In the genomic region with DNA sequence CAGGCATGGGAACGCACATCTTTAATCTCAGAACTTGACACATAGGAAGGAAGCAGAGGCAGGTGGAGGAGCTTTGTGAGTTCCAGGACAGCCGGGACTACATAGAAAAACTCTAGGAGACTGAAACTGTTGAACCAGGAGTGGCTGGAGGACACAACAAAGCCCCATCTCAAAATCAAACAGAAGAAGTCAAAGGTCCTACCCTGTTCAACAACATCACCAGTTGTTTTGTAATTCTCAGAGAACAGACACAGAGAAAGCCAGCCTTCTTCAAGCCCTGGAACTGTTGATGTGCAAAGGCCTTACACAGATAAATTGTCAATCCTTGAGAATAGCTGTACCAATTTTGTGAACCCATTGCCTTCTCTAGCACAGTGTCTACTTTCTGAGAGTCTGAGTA, we compare ENCODE assay signal across 25 mouse cellular contexts. TPM values are rescaled to one million over a fixed set of nuclear protein-coding genes. Genes with fewer than 3 reads are reported as not detected.
"Had no signal": no experiment of that assay in that cellular context is flagged by ENCODE, and none has a peak within 500 bp of the region (broad histone marks: within the 10 kb centered on the region; RNA-seq: fewer than 3 reads in every experiment).

No protein-coding gene starts in this region.

- DNase-seq: forebrain, postnatal 0 days; gastrocnemius, postnatal 14 days; gastrocnemius, postnatal 36 days; heart, adult 11 months; heart, adult 2 months; heart, postnatal 14 days; heart, postnatal 36 days; kidney, adult 11 months; kidney, adult 2 months; kidney, adult 9 months; kidney, postnatal 14 days; kidney, postnatal 36 days had no signal

- H3K4me1 ChIP-seq: hindbrain, embryonic 13.5 days; hindbrain, embryonic 15.5 days; kidney, embryonic 15.5 days; limb, embryonic 10.5 days; limb, embryonic 12.5 days had no signal

- H3K27ac ChIP-seq: heart, adult 2 months; heart, embryonic 13.5 days; heart, embryonic 15.5 days; hindbrain, embryonic 13.5 days; hindbrain, embryonic 15.5 days; hindbrain, postnatal 0 days; kidney, embryonic 15.5 days; kidney, postnatal 0 days; left cerebral cortex, adult 2 months; limb, embryonic 10.5 days; limb, embryonic 12.5 days had no signal

- H3K4me3 ChIP-seq: heart, adult 2 months; heart, embryonic 13.5 days; heart, embryonic 15.5 days; hindbrain, embryonic 13.5 days; hindbrain, embryonic 15.5 days; kidney, embryonic 15.5 days; left cerebral cortex, adult 2 months; limb, embryonic 10.5 days; limb, embryonic 12.5 days had no signal

- H3K9ac ChIP-seq: forebrain, postnatal 0 days; heart, embryonic 13.5 days; heart, embryonic 15.5 days; hindbrain, embryonic 13.5 days; hindbrain, embryonic 15.5 days; kidney, embryonic 15.5 days; limb, embryonic 12.5 days had no signal

- H3K9me3 ChIP-seq: heart, embryonic 13.5 days; heart, embryonic 15.5 days; hindbrain, embryonic 13.5 days; hindbrain, embryonic 15.5 days; kidney, embryonic 15.5 days; limb, embryonic 10.5 days; limb, embryonic 12.5 days had no signal

- ATAC-seq: forebrain, postnatal 0 days; hindbrain, postnatal 0 days; intestine, embryonic 16.5 days had no signal

- H3K27me3 ChIP-seq: heart, embryonic 13.5 days; heart, embryonic 15.5 days; hindbrain, embryonic 13.5 days; hindbrain, embryonic 15.5 days; kidney, embryonic 15.5 days; limb, embryonic 12.5 days had no signal

- H3K36me3 ChIP-seq: heart, embryonic 15.5 days; hindbrain, embryonic 13.5 days; hindbrain, embryonic 15.5 days; kidney, embryonic 15.5 days; limb, embryonic 10.5 days; limb, embryonic 12.5 days had no signal

- H3K4me2 ChIP-seq: heart, embryonic 11.5 days; heart, embryonic 13.5 days; heart, embryonic 15.5 days; hindbrain, embryonic 13.5 days; hindbrain, embryonic 15.5 days; kidney, embryonic 15.5 days; limb, embryonic 12.5 days had no signal

RNA-seq across cellular contexts. Expression of gene Grb14, which starts 29.7 kb away (rescaled TPM):
- total RNA-seq: hematopoietic stem cell, adult 5-6 weeks had no signal
